Mouse (Mus musculus) gastrocnemius, postnatal 4 days (tissue): Measurements from ENCODE around the gene Mrpl9. TPM values are rescaled to one million over a fixed set of nuclear protein-coding genes. Genes with fewer than 3 reads are reported as not detected.

Experiments
- DNase-seq, 2 experiments: peaks; one replicate each; pipeline ENCODE4 v3.0.0; 2021 to 2022; ENCODE audit warnings: low spot score in 2 of 2, mixed read lengths in 2 of 2
- total RNA-seq, 2 experiments: library from RNA; stranded (reverse); gene quantifications; 2 replicates each; pipeline ENCODE4 v1.2.3; 2021

The Mrpl9 gene
- total RNA-seq, 2 experiments from 2014 or later, result 51.7 to 53.1 TPM

GRCm38 (mm10) chr3:94463926-94464578 lies 20.9 kb downstream of the Mrpl9 start:
- DNase-seq, result no peak

GRCm38 (mm10) chr3:94465632-94466430 lies 22.7 kb downstream of the Mrpl9 start:
- DNase-seq, result no peak

- DNase-seq, result no peak
Observed at GRCm38 (mm10) chr3:94468931-94469330, 25.8 kb downstream of the Mrpl9 start.

GRCm38 (mm10) chr3:94472447-94473114 lies 29.5 kb downstream of the Mrpl9 start:
- peak in 1 of 2 experiments; percentile 28 for DNase-seq

GRCm38 (mm10) chr3:94473115-94473505 lies 30.0 kb downstream of the Mrpl9 start:
- DNase-seq, result no peak

- DNase-seq, result no peak
Observed at GRCm38 (mm10) chr3:94473567-94474232, 30.6 kb downstream of the Mrpl9 start.

- no peak for DNase-seq
Observed at GRCm38 (mm10) chr3:94476301-94477035, 33.4 kb downstream of the Mrpl9 start.

GRCm38 (mm10) chr3:94477444-94477843 lies 34.3 kb downstream of the Mrpl9 start:
- no peak for DNase-seq

GRCm38 (mm10) chr3:94477981-94478422 lies 34.9 kb downstream of the Mrpl9 start, which contains the start of gene Celf3:
TSS of gene Celf3 (plus strand) at chr3:94478295.
- DNase-seq, result no peak

GRCm38 (mm10) chr3:94478591-94479169 lies 35.6 kb downstream of the Mrpl9 start:
- no peak for DNase-seq

GRCm38 (mm10) chr3:94479564-94479963 lies 36.4 kb downstream of the Mrpl9 start:
- DNase-seq, result no peak

- no peak for DNase-seq
Observed at GRCm38 (mm10) chr3:94480291-94480884, 37.3 kb downstream of the Mrpl9 start, which contains the start of gene Riiad1. TSS of gene Riiad1 (minus strand) at chr3:94480341.

- no peak for DNase-seq
Observed at GRCm38 (mm10) chr3:94481429-94481828, 38.3 kb downstream of the Mrpl9 start.

- no peak for DNase-seq
Observed at GRCm38 (mm10) chr3:94482764-94483385, 39.8 kb downstream of the Mrpl9 start.

GRCm38 (mm10) chr3:94483790-94484439 lies 40.8 kb downstream of the Mrpl9 start:
- DNase-seq, result no peak

- no peak for DNase-seq
Observed at GRCm38 (mm10) chr3:94485922-94486321, 42.8 kb downstream of the Mrpl9 start.

- no peak for DNase-seq
Observed at GRCm38 (mm10) chr3:94487581-94487980, 44.5 kb downstream of the Mrpl9 start.

GRCm38 (mm10) chr3:94497162-94497561 lies 54.0 kb downstream of the Mrpl9 start:
- no peak for DNase-seq
